Comparison of ENCODE assay signal across 8 mouse cellular contexts in genomic region chr9:119352060-119352459, GRCm38 (mm10). TPM values are rescaled to one million over a fixed set of nuclear protein-coding genes. Genes with fewer than 3 reads are reported as not detected.
DNase-seq lines count a peak whose midpoint lies in the region; ATAC-seq and TF ChIP-seq lines count a peak whose summit lies in the region.

No protein-coding gene starts in this region.

- H3K9ac ChIP-seq in embryonic facial prominence, embryonic 11.5 days (replicated peaks; ENCODE audit: low read length) = no peak overlapping the region
- no peak overlapping the region for H3K9ac ChIP-seq in midbrain, postnatal 0 days (replicated peaks; ENCODE audit: low read length, poor library complexity, severe bottlenecking)

- peaks cover 5% of the 10 kb centered on the region for H3K36me3 ChIP-seq in embryonic facial prominence, embryonic 11.5 days (replicated peaks; ENCODE audit: control insufficient read depth, insufficient read depth, low read depth, low read length)
- H3K36me3 ChIP-seq in midbrain, postnatal 0 days (ENCODE audit: insufficient read depth, low read length) = peaks cover 26% of the 10 kb centered on the region

- no peak overlapping the region for H3K4me2 ChIP-seq in embryonic facial prominence, embryonic 11.5 days (ENCODE audit: low read depth, low read length)
- H3K4me2 ChIP-seq in midbrain, postnatal 0 days (ENCODE audit: low read depth, low read length, poor library complexity, severe bottlenecking) = no peak overlapping the region

- WGBS in embryonic facial prominence, embryonic 11.5 days = 19% methylated on average over 4 of the region's 4 CpGs
- 27% methylated on average over 4 of the region's 4 CpGs for WGBS in midbrain, postnatal 0 days

- no peak overlapping the region for H3K4me3 ChIP-seq in embryonic facial prominence, embryonic 11.5 days (ENCODE audit: low read depth, low read length)
- no peak overlapping the region for H3K4me3 ChIP-seq in midbrain, postnatal 0 days (ENCODE audit: low read depth, low read length)

- H3K4me1 ChIP-seq in embryonic facial prominence, embryonic 11.5 days (ENCODE audit: control insufficient read depth, insufficient read depth, low read length) = no peaks in the 10 kb centered on the region
- H3K4me1 ChIP-seq in midbrain, postnatal 0 days (ENCODE audit: insufficient read depth, low read length) = no peaks in the 10 kb centered on the region

- no peak; the same call in 1 of the 2 replicates for ATAC-seq in embryonic facial prominence, embryonic 11.5 days (replicated peaks; ENCODE audit: insufficient number of reproducible peaks, low FRiP score, low TSS enrichment, low read depth)
- ATAC-seq in midbrain, postnatal 0 days (ENCODE audit: low FRiP score) = peak; percentile 73

- peak; percentile 75 for TF ChIP-seq CTCF in midbrain, postnatal 0 days (IDR thresholded peaks at IDR 0.05)

- no peaks in the 10 kb centered on the region for H3K27me3 ChIP-seq in embryonic facial prominence, embryonic 11.5 days (ENCODE audit: control insufficient read depth, insufficient read depth, low read length)
- no peaks in the 10 kb centered on the region for H3K27me3 ChIP-seq in midbrain, postnatal 0 days (ENCODE audit: insufficient read depth, low read length)

- H3K27ac ChIP-seq in embryonic facial prominence, embryonic 11.5 days (replicated peaks; ENCODE audit: low read depth, low read length) = no peak overlapping the region
- no peak overlapping the region for H3K27ac ChIP-seq in midbrain, postnatal 0 days (ENCODE audit: low read depth, low read length)

- no peaks in the 10 kb centered on the region for H3K9me3 ChIP-seq in embryonic facial prominence, embryonic 11.5 days (replicated peaks; ENCODE audit: control insufficient read depth, low read length)
- H3K9me3 ChIP-seq in midbrain, postnatal 0 days (ENCODE audit: low read length) = no peaks in the 10 kb centered on the region

- peak; percentile 87 to 88 for DNase-seq in B cell, adult 2 months
- peak; percentile 88 for DNase-seq in adrenal gland, postnatal 25 days
- DNase-seq in embryonic facial prominence, embryonic 11.5 days (ENCODE audit: low spot score) = peak; percentile 82
- peak; percentile 37 to 62 for DNase-seq in heart, adult 9 months (ENCODE audit: low spot score in 2 of 2)
- peak; percentile 80 to 88 for DNase-seq in kidney, adult 8-10 months
- DNase-seq in liver = peak; percentile 85
- DNase-seq in midbrain, postnatal 0 days (ENCODE audit: low spot score) = peak; percentile 71
- DNase-seq in spleen, postnatal 4 days (ENCODE audit: low spot score in 2 of 2) = peak; percentile 77 to 94

RNA-seq across cellular contexts. Expression of gene Xylb, which starts 5.1 kb away (rescaled TPM):
- 1.3 and 2.6 TPM in 2 replicates for total RNA-seq in adrenal gland, postnatal 25 days (2021)
- polyA plus RNA-seq in embryonic facial prominence, embryonic 11.5 days (2014; fragmentation: Nextera tagmentation; extraction: Ambion mirVana) = 6.3 and 6.7 TPM in 2 replicates
- 2.6 and 3.2 TPM in 2 replicates for total RNA-seq in midbrain, postnatal 0 days (2014; rRNA removed)
- polyA plus RNA-seq in midbrain, postnatal 0 days (2015; fragmentation: Nextera tagmentation; extraction: Ambion mirVana) = 3.9 and 4.3 TPM in 2 replicates

RNA-seq across cellular contexts. Expression of gene Myd88, which starts 10.8 kb away (rescaled TPM):
- total RNA-seq in adrenal gland, postnatal 25 days (2021) = 23.7 and 32.1 TPM in 2 replicates
- 9.4 and 11.3 TPM in 2 replicates for polyA plus RNA-seq in embryonic facial prominence, embryonic 11.5 days (2014; fragmentation: Nextera tagmentation; extraction: Ambion mirVana)
- total RNA-seq in midbrain, postnatal 0 days (2014; rRNA removed) = 4.2 and 5.9 TPM in 2 replicates
- polyA plus RNA-seq in midbrain, postnatal 0 days (2015; fragmentation: Nextera tagmentation; extraction: Ambion mirVana) = 4.7 and 5.6 TPM in 2 replicates

RNA-seq across cellular contexts. Expression of gene Acaa1a, which starts 12.6 kb away (rescaled TPM):
- total RNA-seq in adrenal gland, postnatal 25 days (2021) = 99.0 and 138 TPM in 2 replicates
- polyA plus RNA-seq in embryonic facial prominence, embryonic 11.5 days (2014; fragmentation: Nextera tagmentation; extraction: Ambion mirVana) = 61.2 and 67.8 TPM in 2 replicates
- 106 and 120 TPM in 2 replicates for total RNA-seq in midbrain, postnatal 0 days (2014; rRNA removed)
- polyA plus RNA-seq in midbrain, postnatal 0 days (2015; fragmentation: Nextera tagmentation; extraction: Ambion mirVana) = 75.5 and 82.6 TPM in 2 replicates

RNA-seq across cellular contexts. Expression of gene Slc22a14, which starts 13.3 kb away (rescaled TPM):
- total RNA-seq in adrenal gland, postnatal 25 days (2021) = not detected in 2 replicates
- not detected in 2 replicates for polyA plus RNA-seq in embryonic facial prominence, embryonic 11.5 days (2014; fragmentation: Nextera tagmentation; extraction: Ambion mirVana)
- total RNA-seq in midbrain, postnatal 0 days (2014; rRNA removed) = not detected in 2 replicates
- 0.15 TPM in 1 of 2 replicates, not detected in the other for polyA plus RNA-seq in midbrain, postnatal 0 days (2015; fragmentation: Nextera tagmentation; extraction: Ambion mirVana)

RNA-seq across cellular contexts. Expression of gene Oxsr1, which starts 29.8 kb away (rescaled TPM):
- total RNA-seq in adrenal gland, postnatal 25 days (2021) = 33.7 and 37.5 TPM in 2 replicates
- polyA plus RNA-seq in embryonic facial prominence, embryonic 11.5 days (2014; fragmentation: Nextera tagmentation; extraction: Ambion mirVana) = 15.0 and 16.1 TPM in 2 replicates
- total RNA-seq in midbrain, postnatal 0 days (2014; rRNA removed) = 38.5 and 55.7 TPM in 2 replicates
- polyA plus RNA-seq in midbrain, postnatal 0 days (2015; fragmentation: Nextera tagmentation; extraction: Ambion mirVana) = 10.5 and 10.7 TPM in 2 replicates
